Mouse (Mus musculus): ENCODE measurements at regions not wholly inside any gene's neighbourhood (a gene's known extent, or its start where the extent isn't known, plus 50 kb on each side); places are given as distances from the start of the nearest gene placed in this dataset.

GRCm38 (mm10) chr15:40368746-40369145 lies 234.6 kb downstream of the 9330182O14Rik start:
- TF ChIP-seq EP300 (IDR thresholded peaks at IDR 0.05; ENCODE audit: low read depth in 1 of 2, low read length in 2 of 2) (no peak), RCOR1 (IDR thresholded peaks at IDR 0.05; ENCODE audit: low read depth, low read length) (no peak), CTCF (IDR thresholded peaks at IDR 0.05 in 2 of 3, conservative IDR thresholded peaks at IDR 0.05 in 1 of 3; ENCODE audit: control insufficient read depth in 1 of 3, insufficient read depth in 1 of 3, low read depth in 2 of 3, low read length in 3 of 3, poor library complexity in 1 of 3, severe bottlenecking in 1 of 3) (no peak)

Data from MEL (cell line).